Mouse (Mus musculus): Measurements from ENCODE around the gene Tspan17. TPM values are rescaled to one million over a fixed set of nuclear protein-coding genes. Genes with fewer than 3 reads are reported as not detected.

Gene Tspan17
- total RNA-seq, 2 experiments from 2014 or later = 7.6 to 13.0 TPM

Other genes with a start within 250 kb of the Tspan17 start
- 10 to 100 TPM; 91.5 TPM for gene 4833439L19Rik, start 223.9 kb upstream of the Tspan17 start, total RNA-seq (2021)
- 1 to 10 TPM; 6.8 to 7.3 TPM for gene Arl10, start 214.4 kb upstream of the Tspan17 start, total RNA-seq (2021)
- gene Nop16, start 199.3 kb upstream of the Tspan17 start, total RNA-seq (2021) = 10 to 100 TPM; 16.5 to 17.3 TPM
- 100 to 1,000 TPM; 194 to 196 TPM for gene Higd2a, start 199.2 kb upstream of the Tspan17 start, total RNA-seq (2021)
- 100 to 1,000 TPM in 1 of 2 experiments, 10 to 100 TPM in 1; 97.1 to 104 TPM for gene Cltb, start 178.0 kb upstream of the Tspan17 start, total RNA-seq (2021)
- gene Faf2, start 167.6 kb upstream of the Tspan17 start, total RNA-seq (2021) = 10 to 100 TPM; 21.3 to 23.0 TPM
- 10 to 100 TPM; 50.1 to 54.7 TPM for gene Rnf44, start 95.5 kb upstream of the Tspan17 start, total RNA-seq (2021)
- not detected for gene Cdhr2, start 87.9 kb upstream of the Tspan17 start, total RNA-seq (2021)
- gene Gprin1, start 39.5 kb upstream of the Tspan17 start, total RNA-seq (2021) = not detected
- gene Sncb, start 22.8 kb upstream of the Tspan17 start, total RNA-seq (2021) = not detected
- not detected for gene Eif4e1b, start 5.4 kb upstream of the Tspan17 start, total RNA-seq (2021)
- gene Unc5a, start 160.0 kb downstream of the Tspan17 start, total RNA-seq (2021) = under 1 TPM; 0.49 to 0.92 TPM
- under 1 TPM; 0.72 to 0.87 TPM for gene Hk3, start 232.0 kb downstream of the Tspan17 start, total RNA-seq (2021)